Mouse (Mus musculus) kidney, postnatal 4 days (tissue): ENCODE results near the gene Nr1d2.
"Not testable (repeated sequence)": the region's sequence is repeated elsewhere in the genome, so short reads cannot be mapped to it uniquely, and the experiment has no call there.

ENCODE experiments used
- DNase-seq, 2 experiments: peaks; one replicate each; pipeline ENCODE4 v3.0.0; 2021; ENCODE audit warnings: mixed read lengths in 2 of 2

The Nr1d2 gene

GRCm38 (mm10) chr14:18231866-18232265 is 7.1 kb downstream of the Nr1d2 start:
- not testable (repeated sequence) for DNase-seq

GRCm38 (mm10) chr14:18229751-18230150 is 9.2 kb downstream of the Nr1d2 start:
- DNase-seq: not testable (repeated sequence)

GRCm38 (mm10) chr14:18226181-18226580 is 12.7 kb downstream of the Nr1d2 start:
- DNase-seq: not testable (repeated sequence)

GRCm38 (mm10) chr14:18225431-18225830 is 13.5 kb downstream of the Nr1d2 start:
- not testable (repeated sequence) for DNase-seq

GRCm38 (mm10) chr14:18221977-18222376 is 16.9 kb downstream of the Nr1d2 start:
- DNase-seq: no peak

- no peak for DNase-seq
Observed at GRCm38 (mm10) chr14:18217158-18217557, 21.8 kb downstream of the Nr1d2 start.

GRCm38 (mm10) chr14:18216428-18216827 is 22.5 kb downstream of the Nr1d2 start:
- DNase-seq: no peak

- peak; percentile 28 to 51 for DNase-seq
Observed at GRCm38 (mm10) chr14:18210795-18211194, 28.1 kb downstream of the Nr1d2 start.

GRCm38 (mm10) chr14:18204315-18204714 is 34.6 kb downstream of the Nr1d2 start:
- DNase-seq: not testable (repeated sequence)

GRCm38 (mm10) chr14:18201413-18201812 is 37.5 kb downstream of the Nr1d2 start:
- no peak for DNase-seq

GRCm38 (mm10) chr14:18186883-18187417 is 52.0 kb downstream of the Nr1d2 start:
- DNase-seq: peak; percentile 64 to 69

GRCm38 (mm10) chr14:18177531-18177930 is 61.4 kb downstream of the Nr1d2 start:
- not testable (repeated sequence) for DNase-seq

- no peak for DNase-seq
Observed at GRCm38 (mm10) chr14:18167597-18167996, 71.3 kb downstream of the Nr1d2 start.

- peak; percentile 16 to 27 for DNase-seq
Observed at GRCm38 (mm10) chr14:18167041-18167440, 71.9 kb downstream of the Nr1d2 start.
